Mouse (Mus musculus) megakaryocyte, embryonic 14.5 days (primary cell): ENCODE measurements at regions not wholly inside any gene's neighbourhood (a gene's known extent, or its start where the extent isn't known, plus 50 kb on each side); places are given as distances from the start of the nearest gene placed in this dataset.

Experiments used
- H3K27me3 ChIP-seq: replicated peaks from 2 replicates; pipeline ENCODE3; 2012; ENCODE audit warnings: inconsistent platforms
- H3K36me3 ChIP-seq: replicated peaks from 2 replicates; pipeline ENCODE3; 2012; ENCODE audit warnings: low read length, inconsistent platforms, mixed read lengths
- H3K4me1 ChIP-seq: 2 replicates; pipeline ENCODE4 v1.6.1; 2012; ENCODE audit warnings: inconsistent platforms
- H3K4me3 ChIP-seq: replicated peaks from 2 replicates; pipeline ENCODE3; 2012; ENCODE audit warnings: moderate library complexity, mild to moderate bottlenecking, inconsistent platforms
- H3K9me3 ChIP-seq: 2 replicates; pipeline ENCODE4 v1.6.1; 2012; ENCODE audit warnings: inconsistent platforms
- FLI1 ChIP-seq: IDR thresholded peaks from 2 replicates; pipeline ENCODE4 v1.6.1; 2012; ENCODE audit warnings: low read length, inconsistent platforms, mixed read lengths
- GATA1 ChIP-seq: IDR thresholded peaks from 3 replicates; pipeline ENCODE4 v1.6.1; 2012; ENCODE audit warnings: mixed read lengths, low read length, inconsistent platforms, borderline replicate concordance

- no peak overlapping the region for H3K4me3 ChIP-seq
Observed at GRCm38 (mm10) chr7:39655709-39656397, 138.3 kb downstream of the Zfp619 start.

GRCm38 (mm10) chr7:39659597-39659996 is 142.0 kb downstream of the Zfp619 start:
- H3K36me3 ChIP-seq, result no peaks in the 10 kb centered on the region
- H3K4me1 ChIP-seq, result no peaks in the 10 kb centered on the region; the same call in 1 of the 2 replicates
- peaks cover 28% of the 10 kb centered on the region for H3K9me3 ChIP-seq
- no peak overlapping the region for H3K4me3 ChIP-seq
- H3K27me3 ChIP-seq, result no peaks in the 10 kb centered on the region
- TF ChIP-seq FLI1 (no peak), GATA1 (no peak)

More at GRCm38 (mm10) chr7:39655709-39656397, 138.3 kb downstream of the Zfp619 start:
- no peaks in the 10 kb centered on the region for H3K36me3 ChIP-seq
- H3K9me3 ChIP-seq, result peaks cover 19% of the 10 kb centered on the region; the same call in 1 of the 2 replicates
- H3K27me3 ChIP-seq, result no peaks in the 10 kb centered on the region
- TF ChIP-seq GATA1 (no peak), FLI1 (no peak)
- no peaks in the 10 kb centered on the region for H3K4me1 ChIP-seq

- Histone ChIP-seq H3K4me1 (no peaks in the 10 kb centered on the region), H3K36me3 (no peaks in the 10 kb centered on the region), H3K9me3 (peaks cover 14% of the 10 kb centered on the region), H3K4me3 (no peak overlapping the region), H3K27me3 (no peaks in the 10 kb centered on the region)
- TF ChIP-seq FLI1 (no peak), GATA1 (no peak)
Observed at GRCm38 (mm10) chr7:39675124-39675846, 157.7 kb downstream of the Zfp619 start.

- TF ChIP-seq GATA1 (no peak), FLI1 (no peak)
- Histone ChIP-seq H3K27me3 (no peaks in the 10 kb centered on the region), H3K4me1 (no peaks in the 10 kb centered on the region), H3K36me3 (no peaks in the 10 kb centered on the region), H3K9me3 (peaks cover 9% of the 10 kb centered on the region), H3K4me3 (no peak overlapping the region)
Observed at GRCm38 (mm10) chr7:39675847-39676238, 158.3 kb downstream of the Zfp619 start.

GRCm38 (mm10) chr7:39680411-39680810 is 162.8 kb downstream of the Zfp619 start:
- no peak for TF ChIP-seq FLI1
- TF ChIP-seq GATA1, result no peak
- peaks cover 4% of the 10 kb centered on the region for H3K9me3 ChIP-seq
- no peaks in the 10 kb centered on the region for H3K36me3 ChIP-seq
- H3K4me1 ChIP-seq, result no peaks in the 10 kb centered on the region
- H3K27me3 ChIP-seq, result no peaks in the 10 kb centered on the region
- no peak overlapping the region for H3K4me3 ChIP-seq

GRCm38 (mm10) chr7:39696589-39696988 is 179.0 kb downstream of the Zfp619 start:
- Histone ChIP-seq H3K9me3 (peaks cover 14% of the 10 kb centered on the region; the same call in 1 of the 2 replicates), H3K36me3 (no peaks in the 10 kb centered on the region), H3K4me3 (no peak overlapping the region), H3K4me1 (no peaks in the 10 kb centered on the region), H3K27me3 (no peaks in the 10 kb centered on the region)
- TF ChIP-seq FLI1 (no peak), GATA1 (no peak)

GRCm38 (mm10) chr7:39701506-39701905 is 183.9 kb downstream of the Zfp619 start:
- no peak overlapping the region for H3K4me3 ChIP-seq
- no peak for TF ChIP-seq GATA1
- TF ChIP-seq FLI1, result no peak
- no peaks in the 10 kb centered on the region for H3K4me1 ChIP-seq
- peaks cover 9% of the 10 kb centered on the region; the same call in 1 of the 2 replicates for H3K9me3 ChIP-seq
- H3K36me3 ChIP-seq, result no peaks in the 10 kb centered on the region
- no peaks in the 10 kb centered on the region for H3K27me3 ChIP-seq

- TF ChIP-seq GATA1, result no peak
- no peak for TF ChIP-seq FLI1
- no peaks in the 10 kb centered on the region for H3K4me1 ChIP-seq
- peaks cover 6% of the 10 kb centered on the region; the same call in 1 of the 2 replicates for H3K9me3 ChIP-seq
- no peaks in the 10 kb centered on the region for H3K36me3 ChIP-seq
- no peaks in the 10 kb centered on the region for H3K27me3 ChIP-seq
- H3K4me3 ChIP-seq, result no peak overlapping the region
Observed at GRCm38 (mm10) chr7:39705118-39706095, 187.8 kb downstream of the Zfp619 start.

- Histone ChIP-seq H3K4me3 (peak overlapping the region; percentile 40), H3K36me3 (no peaks in the 10 kb centered on the region), H3K4me1 (no peaks in the 10 kb centered on the region), H3K27me3 (no peaks in the 10 kb centered on the region), H3K9me3 (peaks cover 14% of the 10 kb centered on the region; the same call in 1 of the 2 replicates)
- TF ChIP-seq GATA1 (no peak), FLI1 (no peak)
Observed at GRCm38 (mm10) chr7:39706606-39707005, 189.0 kb downstream of the Zfp619 start.
